Mouse (Mus musculus) left cerebral cortex, adult 18-20 months (tissue): ENCODE results near the gene Rgl1. TPM values are rescaled to one million over a fixed set of nuclear protein-coding genes. Genes with fewer than 3 reads are reported as not detected.
A peak's percentile ranks its signal among the peaks of the same experiment; 100 is the strongest.
"Not testable (repeated sequence)": the region's sequence is repeated elsewhere in the genome, so short reads cannot be mapped to it uniquely, and the experiment has no call there.

Source experiments
- DNase-seq, 2 experiments: peaks; one replicate each; pipeline ENCODE4 v3.0.0; 2021 to 2022; ENCODE audit warnings: low spot score in 2 of 2, mixed read lengths in 1 of 2
- total RNA-seq, 2 experiments: library from RNA; stranded (reverse); gene quantifications; 2 replicates each; pipeline ENCODE4 v1.2.3; 2021

Rgl1 gene
- total RNA-seq, 2 experiments from 2014 or later = 111 to 116 TPM

DNA sequence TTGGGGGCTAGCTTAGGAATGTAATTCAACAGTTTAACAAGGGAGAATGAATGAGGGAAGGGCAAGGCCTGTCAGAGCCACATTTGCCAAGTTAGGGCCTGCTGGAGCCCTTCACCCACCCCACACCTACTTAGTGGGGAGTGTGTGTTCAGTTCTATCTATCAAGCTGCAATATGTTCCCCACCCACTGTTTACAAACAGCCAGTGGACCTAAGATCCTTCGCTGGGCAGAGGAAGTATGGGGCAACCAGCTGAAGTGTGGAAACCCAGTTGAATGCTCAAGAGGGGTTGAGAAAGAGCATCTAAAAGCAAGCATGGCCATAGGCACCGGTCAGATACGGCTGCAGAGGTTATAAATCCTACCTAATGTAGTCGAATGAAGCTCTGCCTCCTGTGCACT, 20.8 kb upstream of the Rgl1 start:
- DNase-seq = no peak

DNA sequence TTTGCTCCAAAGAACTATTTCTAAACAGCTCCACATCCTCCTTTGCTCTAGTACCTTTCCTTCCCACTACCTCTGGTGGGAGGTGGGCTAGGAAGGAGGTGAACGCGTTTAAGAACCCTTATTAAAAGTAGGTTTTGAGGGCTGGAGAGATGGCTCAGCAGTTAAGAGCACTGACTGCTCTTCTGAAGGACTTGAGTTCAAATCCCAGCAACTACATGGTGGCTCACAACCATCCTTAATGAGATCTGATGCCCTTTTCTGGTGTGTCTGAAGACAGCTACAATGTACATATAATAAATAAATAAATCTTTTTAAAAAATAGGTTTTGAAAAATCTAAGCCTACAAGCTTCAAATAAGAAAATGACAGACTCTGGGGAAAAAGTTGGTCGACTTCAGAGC, 19.3 kb upstream of the Rgl1 start:
- DNase-seq = not testable (repeated sequence)

DNA sequence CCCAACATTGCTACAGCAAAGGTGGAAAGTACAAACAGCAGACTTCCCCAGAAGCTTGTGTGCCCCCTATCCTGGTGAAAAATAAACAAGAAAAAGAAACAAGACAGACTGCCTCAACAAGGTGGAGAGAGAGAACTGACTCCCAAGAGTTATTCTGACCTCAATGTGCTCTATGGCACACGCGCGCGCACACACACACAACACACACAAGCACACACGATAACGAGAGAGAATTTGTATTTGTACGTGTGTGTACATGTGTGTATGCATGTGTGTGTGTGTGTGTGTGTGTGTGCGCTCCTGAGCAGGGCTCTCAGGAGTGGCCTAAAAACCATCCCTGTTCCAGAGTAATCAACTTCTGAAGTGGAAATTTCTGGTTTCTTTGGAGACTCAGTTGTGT, 18.5 kb upstream of the Rgl1 start:
- DNase-seq = no peak

DNA sequence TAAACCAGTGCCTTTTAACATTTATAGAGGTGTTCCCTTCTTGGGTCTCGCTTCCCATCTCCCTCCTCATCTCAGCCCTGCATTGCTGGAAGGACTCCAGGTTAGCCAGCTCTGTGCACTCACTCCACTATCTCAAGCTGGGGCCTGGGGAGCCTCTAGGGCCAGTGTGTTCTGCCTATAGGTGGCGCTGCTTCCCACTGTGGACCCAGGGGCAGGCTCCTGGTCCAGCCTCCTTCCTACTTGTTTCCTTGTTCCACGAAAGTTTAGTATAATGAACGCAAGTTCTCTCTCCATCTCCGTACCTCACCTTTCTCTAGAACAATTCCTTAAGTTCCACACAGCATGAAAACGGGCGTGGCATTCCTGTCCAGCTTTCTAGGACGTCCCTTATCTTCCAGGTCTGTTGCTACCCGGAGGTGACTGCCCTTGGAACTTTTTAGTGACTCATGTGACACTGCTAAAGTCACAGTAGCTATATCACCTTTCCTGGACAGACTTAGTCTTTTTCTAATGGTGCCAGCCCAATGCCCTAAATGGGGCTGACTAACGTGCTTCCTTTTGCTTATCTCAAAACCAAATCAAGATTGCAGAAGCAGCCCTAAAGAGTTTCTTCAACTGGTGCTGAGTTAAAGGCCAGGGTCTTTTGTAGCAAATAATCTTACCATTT, 13.1 kb upstream of the Rgl1 start:
- peak; percentile 75 to 88 for DNase-seq

DNA sequence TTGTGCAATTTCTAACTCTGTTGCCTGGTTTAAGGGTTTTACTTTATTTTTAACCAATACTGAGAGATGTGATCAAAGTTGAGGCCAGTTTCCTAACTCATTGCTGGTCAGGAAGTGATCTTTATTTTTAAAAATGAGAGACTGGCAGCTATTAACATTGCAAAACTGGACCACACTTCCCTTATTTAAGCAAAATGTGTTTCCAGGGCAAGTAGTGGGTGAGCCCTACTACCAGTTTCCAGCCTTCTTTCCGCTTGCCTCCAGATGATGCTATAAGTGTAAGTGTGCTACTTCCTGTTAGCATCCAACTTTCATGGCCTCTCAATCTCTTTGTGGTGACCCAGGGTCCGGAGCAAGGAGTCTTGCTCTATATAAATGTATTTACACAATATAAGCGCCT, 8.4 kb upstream of the Rgl1 start:
- not testable (repeated sequence) for DNase-seq

DNA sequence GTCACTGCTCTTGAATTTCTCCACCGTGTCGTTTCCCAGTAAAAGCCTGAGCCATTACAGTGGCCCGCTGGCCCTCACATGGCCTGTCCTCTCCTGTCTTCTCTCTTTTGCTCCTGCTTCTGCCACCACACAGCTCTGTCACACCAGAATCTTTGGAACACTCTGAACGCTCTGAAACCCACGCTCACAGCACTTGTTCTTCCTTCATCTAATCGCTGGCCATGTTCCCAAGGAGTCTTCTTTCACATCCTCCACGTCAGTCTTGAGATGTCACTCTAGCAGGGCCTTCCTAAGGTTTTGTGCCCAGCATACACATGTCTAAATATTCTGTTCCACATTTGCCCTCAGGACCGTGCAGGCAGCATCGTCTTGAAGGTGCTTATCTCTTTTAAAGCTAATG, 4.9 kb upstream of the Rgl1 start:
- peak in 1 of 2 experiments; percentile 31 for DNase-seq

DNA sequence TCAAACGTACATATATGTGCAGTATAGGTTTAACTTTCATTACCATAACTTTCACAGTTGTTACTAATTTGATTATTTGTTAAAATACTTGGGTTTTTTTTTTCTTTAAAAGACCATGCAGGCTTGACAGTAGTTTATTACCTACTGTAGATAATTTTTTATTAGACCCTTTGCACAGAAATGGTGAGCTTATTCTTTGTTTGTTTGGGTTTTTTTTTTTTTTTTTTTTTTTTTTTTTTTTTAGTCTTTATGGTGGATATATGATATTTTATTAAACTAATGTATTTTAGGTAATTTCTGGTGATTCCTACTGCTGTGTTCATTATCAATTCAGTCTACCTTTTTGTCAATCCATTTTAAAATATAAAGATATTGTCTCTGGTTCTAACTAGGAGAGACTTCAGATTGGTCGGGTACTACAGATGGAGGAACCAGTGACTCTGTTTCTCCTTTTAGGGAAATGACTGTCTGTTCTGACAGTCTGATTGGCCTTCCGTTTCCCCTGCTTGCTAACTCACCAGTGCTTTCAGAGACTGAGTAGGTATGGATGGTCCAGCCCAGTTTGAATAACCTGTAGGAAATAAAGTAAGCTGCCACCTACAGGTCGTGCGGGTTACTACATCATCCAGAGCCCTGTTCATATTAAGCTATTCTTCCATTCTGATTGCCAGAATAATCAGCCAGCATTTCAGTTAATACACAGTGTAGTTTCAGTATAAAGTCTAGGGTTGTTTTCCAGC, 1.8 kb upstream of the Rgl1 start:
- DNase-seq = peak; percentile 77 to 89

DNA sequence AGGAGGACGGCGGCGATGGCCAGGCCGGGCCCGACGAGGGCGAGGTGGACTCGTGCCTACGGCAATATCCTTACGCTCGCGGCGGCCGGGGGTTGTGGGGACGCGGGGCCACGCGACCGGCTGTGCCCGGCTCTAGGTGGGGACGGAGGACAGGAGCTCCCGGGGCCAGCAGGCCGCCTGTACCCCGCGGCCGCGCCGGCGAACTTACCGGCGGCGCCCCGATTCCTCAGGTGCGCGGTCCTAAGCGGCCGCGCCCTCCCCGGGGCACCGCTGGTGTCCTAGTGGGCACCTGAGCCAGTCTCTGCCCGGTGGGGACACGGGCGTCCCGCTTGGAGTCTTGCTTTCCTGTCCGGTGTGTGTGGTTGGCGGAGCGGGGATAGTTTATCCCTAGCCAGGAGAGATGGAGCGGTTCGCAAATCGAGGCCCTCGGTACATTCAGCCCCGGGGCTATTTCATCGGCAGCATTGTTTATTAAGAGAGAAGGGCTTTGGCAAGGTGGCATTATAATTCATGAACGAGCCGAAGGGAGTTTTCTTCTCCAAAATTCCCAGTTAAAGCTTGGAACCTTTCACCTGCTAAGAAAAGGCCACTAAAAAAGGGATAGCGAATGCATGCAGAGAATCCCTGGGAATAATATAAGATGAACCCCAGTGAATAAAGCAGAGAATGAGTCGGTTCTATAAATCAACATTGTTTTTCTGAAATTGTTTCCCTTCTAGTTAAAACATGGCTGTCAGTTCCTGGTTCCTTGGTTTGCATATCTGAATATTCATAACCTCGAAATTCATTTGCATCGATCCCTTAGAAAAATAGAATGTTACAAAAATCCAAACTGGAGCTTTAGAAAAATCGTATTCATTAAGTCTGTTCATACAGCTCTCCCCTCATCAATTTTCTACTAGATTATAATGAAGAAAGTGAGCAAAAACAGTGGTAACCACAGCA, 925 bp upstream of the Rgl1 start:
- peak in 1 of 2 experiments; percentile 30 for DNase-seq

DNA sequence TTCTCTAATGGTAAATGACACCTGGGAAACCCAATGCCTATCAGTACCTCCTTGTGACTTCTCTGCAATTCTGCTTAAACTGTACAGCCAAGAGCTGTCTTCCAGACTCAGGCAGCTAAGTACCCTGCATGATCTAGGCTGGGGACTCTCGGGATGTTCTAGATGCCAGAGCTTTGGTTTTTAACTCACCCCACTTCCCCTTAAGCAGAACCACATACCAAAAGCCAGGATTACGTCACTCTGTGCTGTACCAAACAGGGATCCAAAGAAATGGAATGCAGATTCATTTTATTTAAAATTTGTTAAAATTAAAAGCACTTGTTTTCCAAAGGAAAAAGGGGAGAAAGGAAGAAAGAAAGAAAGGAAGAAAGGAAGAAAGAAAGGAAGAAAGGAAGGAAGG, 4.4 kb downstream of the Rgl1 start:
- DNase-seq = no peak

DNA sequence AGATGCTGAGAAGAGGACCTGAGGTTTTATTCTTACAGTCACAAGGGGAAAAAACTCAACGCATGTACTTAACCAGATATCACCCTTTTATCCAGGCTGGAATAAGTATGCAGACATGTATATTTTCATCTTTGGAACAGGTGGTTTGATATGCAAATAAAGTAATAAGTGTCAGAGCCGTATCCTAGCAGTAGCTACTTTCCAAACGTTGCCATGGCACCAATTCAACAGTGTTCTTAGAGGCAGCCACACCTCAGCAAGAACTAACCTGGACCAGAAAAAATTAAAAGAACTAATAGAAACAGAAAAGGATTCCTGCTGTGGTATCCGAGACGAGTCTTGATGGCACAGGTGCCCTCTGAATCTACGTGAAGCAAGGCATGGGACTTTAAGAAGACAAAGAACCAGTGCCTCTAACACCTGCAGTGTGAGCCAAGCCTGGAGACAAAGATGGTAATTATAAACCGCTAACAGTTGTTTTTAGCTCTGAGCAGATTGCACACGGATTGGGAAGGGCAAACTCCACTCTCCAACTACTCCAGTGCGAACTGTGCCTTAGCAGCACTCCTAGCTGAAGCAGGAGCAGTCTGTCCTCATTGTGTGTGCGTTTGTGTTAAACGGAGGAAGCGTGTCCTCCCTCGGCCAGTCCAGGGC, 15.7 kb downstream of the Rgl1 start, which contains the start of gene Apobec4:
TSS of gene Apobec4 (plus strand) at position 240 of the 654 bp plus-strand sequence.
- DNase-seq = peak in 1 of 2 experiments; percentile 43

DNA sequence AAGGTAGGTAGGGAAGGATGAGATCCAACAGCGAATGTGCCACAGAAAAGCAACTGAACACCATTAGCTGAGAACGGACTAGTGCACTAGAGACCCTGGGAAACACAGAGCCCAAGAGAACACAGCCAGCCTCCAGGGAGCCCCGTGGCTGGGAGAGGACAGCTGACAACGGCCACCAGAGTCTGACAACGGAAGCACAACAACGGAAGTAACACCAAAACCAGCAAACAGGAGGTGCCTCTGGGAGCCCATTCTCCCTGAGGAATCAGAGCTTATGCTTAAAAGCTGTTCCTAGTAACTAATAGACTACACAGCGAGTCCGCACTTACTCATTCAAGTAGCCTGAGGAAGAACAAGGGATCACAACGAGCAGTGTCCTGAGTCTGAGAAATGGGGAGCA, 16.9 kb downstream of the Rgl1 start:
- no peak for DNase-seq

DNA sequence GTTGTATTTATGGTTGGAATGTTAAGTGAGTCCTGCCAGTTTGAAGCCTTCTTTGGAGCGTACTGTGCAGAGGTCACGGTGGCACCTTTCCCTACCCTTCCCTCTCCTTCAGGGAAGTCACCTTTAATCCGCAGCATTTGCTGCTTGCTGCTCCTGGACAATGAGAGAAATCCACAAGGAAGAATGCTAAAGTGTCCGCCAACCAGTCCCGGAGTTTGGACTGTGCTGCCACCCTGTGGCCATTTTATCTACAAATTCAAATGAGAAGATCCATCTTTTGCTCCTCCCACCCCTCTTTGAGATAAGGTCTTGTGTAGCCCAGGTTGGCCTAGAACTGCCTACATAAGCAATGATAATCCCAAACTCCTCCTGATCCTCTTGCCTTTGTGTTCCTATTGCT, 19.7 kb downstream of the Rgl1 start:
- DNase-seq = peak; percentile 80 to 91

DNA sequence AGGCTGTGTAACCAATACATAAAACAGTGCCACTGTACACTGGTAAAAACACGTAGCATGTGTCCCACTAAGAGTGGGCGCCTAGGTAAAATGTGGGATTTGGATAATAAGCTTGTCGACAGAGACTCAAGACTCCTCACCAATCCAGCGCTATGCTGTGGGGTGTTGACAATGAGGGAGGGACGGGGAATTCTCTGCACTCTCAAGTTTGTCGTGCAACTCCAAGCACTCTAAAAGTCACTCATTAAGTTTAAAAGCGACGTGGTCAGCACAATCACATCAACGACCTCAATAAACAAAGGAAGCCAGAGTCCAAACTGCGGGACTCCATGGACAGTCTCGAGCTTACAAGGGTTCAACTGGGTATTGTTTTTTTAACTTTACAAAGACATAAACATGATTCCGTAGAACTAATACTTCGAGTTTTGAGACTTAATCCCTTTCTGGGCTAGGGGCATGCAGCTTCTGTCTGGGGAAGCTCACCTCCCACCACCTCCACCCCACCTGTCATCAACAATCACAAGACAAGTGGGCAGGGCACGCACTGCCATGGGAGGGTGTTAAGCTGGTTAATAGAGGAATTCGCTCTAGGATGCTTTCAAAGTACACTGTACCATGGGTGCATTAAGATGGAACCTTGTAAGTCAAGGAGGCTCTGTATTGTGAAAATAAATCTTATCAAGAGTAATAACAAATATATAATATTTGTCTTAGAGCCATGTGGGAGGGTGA, 22.9 kb downstream of the Rgl1 start:
- DNase-seq = no peak

DNA sequence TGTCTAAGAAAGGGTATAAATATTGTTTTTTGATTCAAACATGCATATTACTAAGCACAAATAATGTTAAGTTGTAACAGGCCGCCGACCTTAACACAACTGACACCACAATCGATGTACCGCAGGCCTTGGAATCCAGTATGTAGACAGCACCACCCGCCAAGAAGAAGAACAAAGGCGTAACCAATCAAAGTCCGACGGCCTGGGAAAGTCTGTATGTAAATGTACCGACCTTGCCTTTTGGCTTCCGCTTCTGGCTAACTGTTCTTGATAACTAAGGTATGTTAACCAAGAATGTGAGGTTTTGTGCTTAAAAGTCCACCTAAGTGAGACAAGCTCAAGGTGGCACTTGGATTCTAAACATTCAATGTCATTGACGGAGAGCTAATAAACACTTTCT, 26.8 kb downstream of the Rgl1 start:
- DNase-seq = no peak

DNA sequence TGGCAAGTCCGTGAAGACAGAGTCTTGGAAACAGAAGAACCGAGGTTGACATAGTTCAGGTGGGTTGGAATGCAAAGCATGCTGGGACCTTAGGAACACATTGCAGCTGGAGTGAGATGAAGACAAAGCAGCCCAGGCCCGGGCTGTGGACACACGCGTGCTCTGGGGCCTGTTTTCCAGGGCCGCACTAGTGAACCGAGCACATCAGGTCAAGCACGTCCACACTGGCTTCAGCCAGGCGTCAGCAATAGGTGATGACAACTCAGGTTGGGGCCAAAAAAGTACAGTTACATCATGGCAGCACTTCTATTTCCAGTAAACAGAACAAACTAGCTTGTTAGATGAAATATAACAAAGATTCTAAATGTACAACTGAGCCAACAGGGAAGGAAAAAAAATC, 27.4 kb downstream of the Rgl1 start:
- no peak for DNase-seq

DNA sequence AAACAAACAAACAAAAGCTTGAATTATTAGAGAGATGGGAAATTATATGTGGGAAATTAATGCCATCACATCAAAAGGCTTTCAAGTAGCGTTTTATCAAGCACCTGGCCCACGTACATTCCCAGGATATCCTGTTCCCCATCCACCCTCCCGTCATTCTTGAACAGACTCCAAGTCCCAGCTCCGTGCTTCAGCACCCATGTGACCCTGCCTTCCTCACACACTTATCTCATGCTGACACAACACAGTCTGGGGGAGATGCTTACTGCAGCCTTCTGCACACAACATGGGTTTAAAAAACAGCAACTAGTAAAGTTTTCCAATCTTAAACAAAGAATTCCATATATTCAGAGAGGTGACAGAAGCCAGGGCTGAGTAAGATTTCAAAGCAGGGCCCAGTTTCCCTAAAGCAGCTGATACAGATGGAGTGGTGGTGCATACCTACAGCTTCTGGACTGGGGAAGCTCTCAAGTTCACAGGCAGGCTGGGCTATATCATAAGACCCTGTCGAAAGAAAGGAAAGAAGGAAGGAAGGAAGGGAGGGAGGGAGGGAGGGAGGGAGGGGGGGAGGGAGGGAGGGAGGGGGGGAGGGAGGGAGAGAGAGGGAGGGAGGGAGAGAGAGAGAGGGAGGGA, 38.4 kb downstream of the Rgl1 start:
- no peak for DNase-seq

DNA sequence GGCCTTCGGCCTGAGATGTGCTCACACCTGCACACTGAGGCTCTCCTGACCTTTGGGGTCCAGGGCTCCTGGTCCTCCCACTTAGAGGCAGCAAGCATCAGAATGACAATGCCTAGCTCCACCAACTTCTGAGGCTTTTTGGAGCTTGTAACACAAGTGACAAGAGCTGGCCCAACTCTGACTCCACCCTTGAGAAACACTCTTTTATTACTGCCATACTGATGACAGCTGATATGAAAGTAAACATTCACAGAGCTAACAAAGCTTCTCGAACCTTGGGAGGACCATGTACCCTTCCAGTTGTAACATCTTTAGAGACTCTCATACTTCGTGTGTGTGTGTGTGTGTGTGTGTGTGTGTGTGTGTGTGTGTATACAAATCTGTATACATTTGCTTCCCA, 40.1 kb downstream of the Rgl1 start:
- no peak for DNase-seq

DNA sequence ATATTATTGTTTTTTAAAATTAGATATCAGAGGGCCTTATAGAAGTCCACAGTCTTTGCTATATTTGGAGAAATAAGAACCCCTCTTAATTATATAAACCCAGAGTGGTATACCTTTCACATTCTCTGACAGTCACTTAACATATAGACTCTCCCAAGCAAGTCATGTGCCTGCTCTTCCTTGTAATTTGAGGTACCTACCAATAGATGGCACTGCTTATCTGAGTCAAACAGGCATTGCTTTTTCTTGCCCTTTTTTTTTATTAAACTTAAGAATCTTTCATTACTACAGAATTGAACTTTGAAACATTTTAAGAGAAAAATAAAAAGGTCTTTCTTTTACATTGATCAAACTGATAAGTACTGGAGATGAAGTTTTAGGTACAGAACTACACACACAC, 41.9 kb downstream of the Rgl1 start:
- no peak for DNase-seq

DNA sequence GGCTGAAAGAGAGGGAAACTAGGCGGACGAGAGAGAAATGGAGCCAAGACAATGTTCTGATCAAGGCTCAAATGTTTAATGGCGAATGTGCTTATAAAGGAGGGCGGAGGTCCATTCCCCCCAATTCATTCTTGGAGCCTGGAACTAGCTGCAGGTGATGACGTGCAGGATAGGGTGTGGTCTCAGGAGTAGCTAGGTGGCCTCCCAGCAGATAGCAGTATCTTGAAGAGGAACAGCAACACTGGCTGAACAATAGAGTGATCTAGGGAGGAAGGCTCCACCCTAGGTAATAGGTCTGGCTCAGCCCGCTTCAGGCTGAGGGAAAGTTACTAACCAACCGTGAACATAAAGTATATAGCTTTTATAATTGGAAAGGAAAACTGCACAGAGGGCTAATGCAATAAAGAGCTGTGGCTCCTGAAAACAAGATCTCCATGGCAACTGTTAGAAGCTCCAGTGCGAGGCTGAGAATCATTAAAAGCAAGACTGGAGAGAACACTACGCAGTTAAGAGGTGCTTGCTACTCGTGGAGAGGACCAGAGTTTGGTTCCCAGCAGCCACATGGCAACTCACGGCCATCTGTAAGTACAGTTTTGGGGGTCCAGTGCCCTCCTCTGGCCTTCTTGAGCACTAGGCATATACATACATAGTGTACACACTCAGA, 44.5 kb downstream of the Rgl1 start:
- DNase-seq = no peak
